28 mouse cellular contexts compared by ENCODE assay signal in the genomic region with DNA sequence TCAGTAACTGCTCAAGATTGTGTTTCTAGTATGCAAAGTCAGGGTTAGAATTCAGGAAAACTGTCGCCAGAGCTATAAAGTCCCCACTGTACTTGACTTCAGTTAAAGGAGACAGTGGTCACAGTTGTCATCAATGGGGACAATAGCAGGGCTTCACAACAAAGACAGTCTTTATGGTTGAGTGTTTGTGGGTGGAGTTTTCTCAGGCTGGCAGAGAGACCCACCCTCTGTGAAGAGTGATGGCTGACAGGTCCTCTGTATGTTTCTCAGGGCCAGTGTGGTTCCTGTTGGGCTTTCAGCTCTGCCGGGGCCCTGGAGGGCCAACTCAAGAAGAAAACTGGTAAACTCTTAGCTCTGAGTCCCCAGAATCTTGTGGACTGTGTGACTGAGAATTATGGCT. TPM values are rescaled to one million over a fixed set of nuclear protein-coding genes. Genes with fewer than 3 reads are reported as not detected.
A peak's percentile ranks its signal among the peaks of the same experiment; 100 is the strongest.
DNase-seq lines count a peak whose midpoint lies in the region; TF ChIP-seq lines count a peak whose summit lies in the region.
"Had no signal": no experiment of that assay in that cellular context is flagged by ENCODE, and none has a peak within 500 bp of the region (broad histone marks: within the 10 kb centered on the region; RNA-seq: fewer than 3 reads in every experiment).

No protein-coding gene starts in this region.

- TF ChIP-seq CTCF in layer of hippocampus, adult 2 months (conservative IDR thresholded peaks at IDR 0.05): no peak

- intact Hi-C loops in heart, postnatal 25 days (cut with DNase I): no loop called here

- peak overlapping the region; percentile 53; the same call in 1 of the 2 replicates for H3K27ac ChIP-seq in layer of hippocampus, adult 2 months
- H3K27ac ChIP-seq: heart, embryonic 10.5 days; heart, embryonic 15.5 days; limb, embryonic 10.5 days; limb, embryonic 15.5 days; liver, embryonic 13.5 days; midbrain, embryonic 13.5 days had no signal

- no peak for DNase-seq in layer of hippocampus, adult 2 months (ENCODE audit: low spot score in 2 of 2)
- no peak for DNase-seq in layer of hippocampus, postnatal 10 days (ENCODE audit: low spot score in 2 of 2)
- peak; percentile 40 for DNase-seq in ZHBTc4 (ENCODE audit: low read depth, low spot score)
- DNase-seq in brain, adult 2 months (ENCODE audit: low read depth, low spot score): peak; percentile 77
- peak; percentile 26 for DNase-seq in mesoderm, embryonic 11.5 days (ENCODE audit: low read depth, low spot score)
- DNase-seq in heart, postnatal 25 days (ENCODE audit: low spot score): no peak
- DNase-seq: adrenal gland, adult 8-10 months; B cell, adult 2 months; cerebellum, adult 11 months; cerebellum, adult 9-11 months; gastrocnemius, postnatal 14 days; heart, postnatal 4 days; kidney, adult 11 months; kidney, postnatal 14 days; layer of hippocampus, postnatal 36 days; liver, embryonic 13.5 days; lung, adult 18-20 months; lung, postnatal 4 days; right cerebral cortex, postnatal 14 days had no signal

- no peak overlapping the region for H3K4me3 ChIP-seq in layer of hippocampus, adult 2 months
- H3K4me3 ChIP-seq: heart, embryonic 10.5 days; heart, embryonic 15.5 days; limb, embryonic 10.5 days; limb, embryonic 15.5 days; liver, embryonic 13.5 days; megakaryocyte, embryonic 14.5 days; midbrain, embryonic 13.5 days had no signal

RNA-seq across cellular contexts. Expression of gene Ctsk, which starts 3.3 kb away (rescaled TPM):
- 1 to 10 TPM; 2.6 TPM for total RNA-seq in layer of hippocampus, adult 2 months (2021)
- 10 to 100 TPM; 10.0 to 10.3 TPM for total RNA-seq in layer of hippocampus, postnatal 10 days (2021)
- total RNA-seq in heart, postnatal 25 days (2021): 10 to 100 TPM in 1 of 2 experiments, 1 to 10 TPM in 1; 8.7 to 10.9 TPM
- total RNA-seq: granulocyte monocyte progenitor cell, adult 5-6 weeks had no signal

RNA-seq across cellular contexts. Expression of gene Ctss, which starts 24.3 kb away (rescaled TPM):
- total RNA-seq in layer of hippocampus, adult 2 months (2021): 10 to 100 TPM; 55.0 to 57.5 TPM
- total RNA-seq in layer of hippocampus, postnatal 10 days (2021): 10 to 100 TPM; 19.6 to 24.0 TPM
- total RNA-seq in heart, postnatal 25 days (2021): 10 to 100 TPM; 13.6 TPM

RNA-seq across cellular contexts. Expression of gene Hormad1, which starts 57.2 kb away (rescaled TPM):
- total RNA-seq in layer of hippocampus, adult 2 months (2021): not detected
- total RNA-seq in layer of hippocampus, postnatal 10 days (2021): not detected
- total RNA-seq in heart, postnatal 25 days (2021): not detected
- total RNA-seq: adrenal gland, adult 8-10 months; adrenal gland, postnatal 4 days; gastrocnemius, postnatal 14 days; granulocyte monocyte progenitor cell, adult 5-6 weeks; heart, postnatal 4 days; layer of hippocampus, postnatal 36 days; left cerebral cortex, postnatal 10 days had no signal

Comparison
In these comparisons a context has a peak if more than half of its experiments do, and no peak if none do; other contexts are left out.
1. DNase-seq: peak in ZHBTc4 (single experiment), brain, adult 2 months (single experiment) and mesoderm, embryonic 11.5 days (single experiment); none in layer of hippocampus, adult 2 months (0 of 2), layer of hippocampus, postnatal 10 days (0 of 2) and heart, postnatal 25 days (single experiment).